Mouse (Mus musculus) G1E (cell line): ENCODE results near the gene St3gal2. TPM values are rescaled to one million over a fixed set of nuclear protein-coding genes. Genes with fewer than 3 reads are reported as not detected.

Experiments used
- polyA plus RNA-seq: library from polyadenylated mRNA; stranded (reverse); fragments of >175 nt; gene quantifications from 2 replicates; pipeline ENCODE4 v1.2.3, GENCODE M21; 2012
- total RNA-seq, 2 experiments: library from RNA; stranded (forward) in 1 of 2; stranded (reverse) in 1 of 2; fragments of 200-1000 nt in 1 of 2; fragments of >200 nt in 1 of 2; fragmentation: Nextera tagmentation in 1 of 2; gene quantifications; 2 replicates each; pipeline ENCODE4 v1.2.3; 2014 to 2017

St3gal2 gene
- total and polyA plus RNA-seq, 3 experiments: 22.8 to 124 (median 94.4) TPM

Other genes starting within 250 kb of the St3gal2 start
- not detected in 2 replicates for gene Mtss1l, start 198.4 kb upstream of the St3gal2 start, total RNA-seq (2014; fragmentation: Nextera tagmentation)
- 0.17 and 0.33 TPM in 2 replicates for gene Mtss1l, start 198.4 kb upstream of the St3gal2 start, total RNA-seq (2017)
- 0.15 and 0.37 TPM in 2 replicates for gene Mtss1l, start 198.4 kb upstream of the St3gal2 start, polyA plus RNA-seq
- gene Il34, start 114.0 kb upstream of the St3gal2 start, total RNA-seq (2014; fragmentation: Nextera tagmentation): not detected in 2 replicates
- not detected in 2 replicates for gene Il34, start 114.0 kb upstream of the St3gal2 start, total RNA-seq (2017)
- gene Il34, start 114.0 kb upstream of the St3gal2 start, polyA plus RNA-seq: not detected in 2 replicates
- gene Cog4, start 73.3 kb upstream of the St3gal2 start, total RNA-seq (2014; fragmentation: Nextera tagmentation): 24.1 and 32.8 TPM in 2 replicates
- gene Cog4, start 73.3 kb upstream of the St3gal2 start, total RNA-seq (2017): 45.6 and 46.3 TPM in 2 replicates
- 17.7 and 20.2 TPM in 2 replicates for gene Cog4, start 73.3 kb upstream of the St3gal2 start, polyA plus RNA-seq
- 173 and 176 TPM in 2 replicates for gene Sf3b3, start 73.1 kb upstream of the St3gal2 start, total RNA-seq (2014; fragmentation: Nextera tagmentation)
- gene Sf3b3, start 73.1 kb upstream of the St3gal2 start, total RNA-seq (2017): 192 and 201 TPM in 2 replicates
- 10.1 and 13.6 TPM in 2 replicates for gene Sf3b3, start 73.1 kb upstream of the St3gal2 start, polyA plus RNA-seq
- 6.8 and 7.1 TPM in 2 replicates for gene Fuk, start 17.4 kb upstream of the St3gal2 start, total RNA-seq (2014; fragmentation: Nextera tagmentation)
- 8.9 and 9.8 TPM in 2 replicates for gene Fuk, start 17.4 kb upstream of the St3gal2 start, total RNA-seq (2017)
- gene Fuk, start 17.4 kb upstream of the St3gal2 start, polyA plus RNA-seq: 15.6 and 17.5 TPM in 2 replicates
- gene Ddx19a, start 77.9 kb downstream of the St3gal2 start, total RNA-seq (2014; fragmentation: Nextera tagmentation): 205 and 207 TPM in 2 replicates
- 38.2 and 45.1 TPM in 2 replicates for gene Ddx19a, start 77.9 kb downstream of the St3gal2 start, total RNA-seq (2017)
- gene Ddx19a, start 77.9 kb downstream of the St3gal2 start, polyA plus RNA-seq: 60.3 and 81.1 TPM in 2 replicates
- gene Ddx19b, start 111.8 kb downstream of the St3gal2 start, total RNA-seq (2014; fragmentation: Nextera tagmentation): 17.4 and 18.8 TPM in 2 replicates
- gene Ddx19b, start 111.8 kb downstream of the St3gal2 start, total RNA-seq (2017): 21.7 and 21.9 TPM in 2 replicates
- gene Ddx19b, start 111.8 kb downstream of the St3gal2 start, polyA plus RNA-seq: 5.1 and 6.3 TPM in 2 replicates
- 126 and 131 TPM in 2 replicates for gene Aars, start 113.2 kb downstream of the St3gal2 start, total RNA-seq (2014; fragmentation: Nextera tagmentation)
- gene Aars, start 113.2 kb downstream of the St3gal2 start, total RNA-seq (2017): 77.0 and 81.8 TPM in 2 replicates
- gene Aars, start 113.2 kb downstream of the St3gal2 start, polyA plus RNA-seq: 37.3 and 56.4 TPM in 2 replicates
- not detected in 2 replicates for gene Exosc6, start 136.4 kb downstream of the St3gal2 start, total RNA-seq (2014; fragmentation: Nextera tagmentation)
- 13.9 and 17.0 TPM in 2 replicates for gene Exosc6, start 136.4 kb downstream of the St3gal2 start, total RNA-seq (2017)
- gene Exosc6, start 136.4 kb downstream of the St3gal2 start, polyA plus RNA-seq: 88.0 and 119 TPM in 2 replicates
- not detected in 2 replicates for gene Clec18a, start 172.5 kb downstream of the St3gal2 start, total RNA-seq (2014; fragmentation: Nextera tagmentation)
- gene Clec18a, start 172.5 kb downstream of the St3gal2 start, total RNA-seq (2017): 0.05 and 0.06 TPM in 2 replicates
- gene Clec18a, start 172.5 kb downstream of the St3gal2 start, polyA plus RNA-seq: not detected in 2 replicates
- gene Pdpr, start 174.7 kb downstream of the St3gal2 start, total RNA-seq (2014; fragmentation: Nextera tagmentation): 14.0 and 15.7 TPM in 2 replicates
- 19.4 and 20.5 TPM in 2 replicates for gene Pdpr, start 174.7 kb downstream of the St3gal2 start, total RNA-seq (2017)
- gene Pdpr, start 174.7 kb downstream of the St3gal2 start, polyA plus RNA-seq: 8.7 and 9.5 TPM in 2 replicates